Mouse (Mus musculus) right cerebral cortex, adult 2 months (tissue): ENCODE results near the gene Mocs3.

Experiments used
- DNase-seq, 2 experiments: peaks; one replicate each; pipeline ENCODE4 v3.0.0; 2021 to 2022; ENCODE audit warnings: low spot score in 2 of 2

The Mocs3 gene

GRCm38 (mm10) chr2:168242841-168243240 lies 12.4 kb downstream of the Mocs3 start:
- DNase-seq = no peak

- no peak for DNase-seq
Observed at GRCm38 (mm10) chr2:168243278-168243677, 12.9 kb downstream of the Mocs3 start.

GRCm38 (mm10) chr2:168245571-168245970 lies 15.1 kb downstream of the Mocs3 start:
- DNase-seq = no peak

GRCm38 (mm10) chr2:168248167-168248855 lies 17.9 kb downstream of the Mocs3 start:
- DNase-seq = no peak

GRCm38 (mm10) chr2:168248856-168249245 lies 18.4 kb downstream of the Mocs3 start:
- no peak for DNase-seq

- DNase-seq = peak; percentile 93 to 96
Observed at GRCm38 (mm10) chr2:168250270-168250669, 19.8 kb downstream of the Mocs3 start.

- DNase-seq = no peak
Observed at GRCm38 (mm10) chr2:168252639-168253292, 22.3 kb downstream of the Mocs3 start.

GRCm38 (mm10) chr2:168253822-168254221 lies 23.4 kb downstream of the Mocs3 start:
- DNase-seq = peak; percentile 40 to 49

GRCm38 (mm10) chr2:168256506-168256905 lies 26.1 kb downstream of the Mocs3 start:
- no peak for DNase-seq

GRCm38 (mm10) chr2:168257188-168257587 lies 26.8 kb downstream of the Mocs3 start:
- no peak for DNase-seq

- DNase-seq = no peak
Observed at GRCm38 (mm10) chr2:168259046-168259445, 28.6 kb downstream of the Mocs3 start.

- no peak for DNase-seq
Observed at GRCm38 (mm10) chr2:168260124-168260523, 29.7 kb downstream of the Mocs3 start.

- peak; percentile 74 to 87 for DNase-seq
Observed at GRCm38 (mm10) chr2:168260900-168261299, 30.5 kb downstream of the Mocs3 start.

- no peak for DNase-seq
Observed at GRCm38 (mm10) chr2:168268033-168268432, 37.6 kb downstream of the Mocs3 start.

- DNase-seq = no peak
Observed at GRCm38 (mm10) chr2:168273387-168273786, 43.0 kb downstream of the Mocs3 start.

- DNase-seq = peak; percentile 73 to 82
Observed at GRCm38 (mm10) chr2:168274374-168274935, 44.0 kb downstream of the Mocs3 start.

- DNase-seq = no peak
Observed at GRCm38 (mm10) chr2:168280729-168281581, 50.5 kb downstream of the Mocs3 start.

GRCm38 (mm10) chr2:168281582-168281981 lies 51.2 kb downstream of the Mocs3 start, which contains the start of gene Kcng1:
TSS of gene Kcng1 (minus strand) at chr2:168281736.
- no peak for DNase-seq
